Mouse (Mus musculus): Measurements from ENCODE around the gene Dguok. TPM values are rescaled to one million over a fixed set of nuclear protein-coding genes. Genes with fewer than 3 reads are reported as not detected.

Dguok gene
- polyA plus RNA-seq, 1 experiment from 2014 or later, result 25.8 TPM

DNA sequence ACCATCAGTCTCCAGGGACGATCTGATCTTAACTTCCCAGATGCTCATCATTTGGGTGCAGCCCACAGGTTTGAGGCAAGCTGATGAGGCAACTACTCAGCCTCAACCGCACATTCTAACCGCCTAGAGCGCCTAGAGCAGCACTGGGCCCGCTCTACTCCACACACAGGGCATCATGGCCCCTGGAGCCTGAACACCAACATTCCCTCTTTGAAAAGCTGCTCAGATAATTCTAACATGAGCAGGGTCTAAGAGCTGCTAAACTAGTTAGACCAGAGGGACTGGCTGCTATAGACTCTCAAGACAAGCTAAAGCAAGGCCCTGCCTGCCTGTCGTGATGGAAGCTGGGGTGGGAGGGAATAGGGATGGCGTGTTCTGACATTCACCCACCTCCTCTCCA, 73.8 kb downstream of the Dguok start:
- H3K4me2 ChIP-seq (ENCODE audit: low read depth, low read length), result no peak overlapping the region
- H3K27ac ChIP-seq (ENCODE audit: low read depth), result no peak overlapping the region
- ATAC-seq (no peak), DNase-seq (no peak)
- peaks cover 13% of the 10 kb centered on the region; the same call in 1 of the 2 replicates for H3K36me3 ChIP-seq (replicated peaks; ENCODE audit: insufficient read depth, low read length)
- 78% methylated on average over 7 of the region's 7 CpGs for WGBS (ENCODE audit: insufficient replicate concordance)
- H3K4me1 ChIP-seq (ENCODE audit: insufficient read depth), result peaks cover 9% of the 10 kb centered on the region
- no peaks in the 10 kb centered on the region for H3K27me3 ChIP-seq (ENCODE audit: insufficient read depth, low read length)
- no peak for TF ChIP-seq CTCF (IDR thresholded peaks at IDR 0.05; ENCODE audit: low read depth)
- no peak for TF ChIP-seq EP300 (IDR thresholded peaks at IDR 0.05; ENCODE audit: low read depth)
- no peak overlapping the region for H3K9ac ChIP-seq (replicated peaks)
- no peak overlapping the region for H3K4me3 ChIP-seq (ENCODE audit: low read depth, low read length)
- H3K9me3 ChIP-seq (ENCODE audit: low read length), result no peaks in the 10 kb centered on the region

Other genes with a start within 250 kb of the Dguok start
- gene Mthfd2, start 181.1 kb downstream of the Dguok start, polyA plus RNA-seq (2015; fragmentation: Nextera tagmentation; extraction: Ambion mirVana), result 16.6 and 20.9 TPM in 2 replicates
- gene Mob1a, start 181.0 kb downstream of the Dguok start, polyA plus RNA-seq (2015; fragmentation: Nextera tagmentation; extraction: Ambion mirVana), result 17.2 and 20.9 TPM in 2 replicates
- 277 and 286 TPM in 2 replicates for gene Bola3, start 157.8 kb downstream of the Dguok start, polyA plus RNA-seq (2015; fragmentation: Nextera tagmentation; extraction: Ambion mirVana)
- gene Tet3, start 47.9 kb downstream of the Dguok start, polyA plus RNA-seq (2015; fragmentation: Nextera tagmentation; extraction: Ambion mirVana), result 7.9 and 8.5 TPM in 2 replicates
- 2.1 and 2.6 TPM in 2 replicates for gene Actg2, start 29.3 kb upstream of the Dguok start, polyA plus RNA-seq (2015; fragmentation: Nextera tagmentation; extraction: Ambion mirVana)
- gene Stambp, start 65.8 kb upstream of the Dguok start, polyA plus RNA-seq (2015; fragmentation: Nextera tagmentation; extraction: Ambion mirVana), result 8.6 and 9.1 TPM in 2 replicates
- gene Clec4f, start 149.2 kb upstream of the Dguok start, polyA plus RNA-seq (2015; fragmentation: Nextera tagmentation; extraction: Ambion mirVana), result 72.5 and 75.0 TPM in 2 replicates
- 1.3 and 1.6 TPM in 2 replicates for gene Cd207, start 170.9 kb upstream of the Dguok start, polyA plus RNA-seq (2015; fragmentation: Nextera tagmentation; extraction: Ambion mirVana)
- not detected in 2 replicates for gene Vax2, start 204.3 kb upstream of the Dguok start, polyA plus RNA-seq (2015; fragmentation: Nextera tagmentation; extraction: Ambion mirVana)
- not detected in 2 replicates for gene Atp6v1b1, start 236.0 kb upstream of the Dguok start, polyA plus RNA-seq (2015; fragmentation: Nextera tagmentation; extraction: Ambion mirVana)

Measured in liver, postnatal 0 days (tissue).